Mouse (Mus musculus) liver, postnatal 0 days (tissue): ENCODE measurements at regions not wholly inside any gene's neighbourhood (a gene's known extent, or its start where the extent isn't known, plus 50 kb on each side); places are given as distances from the start of the nearest gene placed in this dataset.

Experiments used
- CTCF ChIP-seq: sonication (generic); IDR thresholded peaks from 2 replicates; pipeline ENCODE4 v1.5.1; 2016; ENCODE audit warnings: antibody characterized with exemption, low read depth
- EP300 ChIP-seq: IDR thresholded peaks from 2 replicates; pipeline ENCODE4 v1.6.1; 2016; ENCODE audit warnings: antibody characterized with exemption, low read depth, mild to moderate bottlenecking

DNA sequence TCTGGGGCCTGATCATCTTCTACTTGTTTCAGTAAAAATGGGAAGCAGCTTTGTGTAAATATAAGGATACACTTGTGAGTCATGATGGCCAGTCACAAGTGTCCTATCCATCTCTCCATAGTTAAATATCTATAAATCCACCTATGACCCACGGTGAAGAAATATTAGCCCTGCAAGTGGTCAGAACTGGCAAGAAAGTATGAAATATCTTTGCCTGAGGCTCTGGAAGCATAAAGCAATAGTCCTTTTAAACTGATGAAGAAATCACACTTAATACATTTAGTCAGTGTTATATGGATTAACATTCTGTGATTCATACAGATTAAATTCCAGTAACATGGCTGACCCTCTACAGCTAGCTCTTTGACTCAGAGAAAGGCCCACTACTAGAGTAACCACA is 134.8 kb upstream of the Klf6 start:
- TF ChIP-seq CTCF (no peak), EP300 (no peak)
